Mouse (Mus musculus) MEL-GATA-1-ER (cell line): ENCODE results near the gene Lsp1.

Experiments
- DNase-seq: peaks from one replicate; pipeline ENCODE4 v3.0.0-alpha.2; 2012; ENCODE audit warnings: low read depth; ENCODE audit errors: extremely low read depth

Lsp1 gene

GRCm38 (mm10) chr7:142538291-142538690, 77.7 kb downstream of the Lsp1 start:
- no peak for DNase-seq

- no peak for DNase-seq
Observed at GRCm38 (mm10) chr7:142538766-142539165, 78.2 kb downstream of the Lsp1 start.

- DNase-seq, result no peak
Observed at GRCm38 (mm10) chr7:142539828-142540227, 79.2 kb downstream of the Lsp1 start.

- DNase-seq, result no peak
Observed at GRCm38 (mm10) chr7:142542771-142543303, 82.2 kb downstream of the Lsp1 start.
